Mouse (Mus musculus) hindbrain, embryonic 14.5 days (tissue): Measurements from ENCODE around the gene Emilin1. TPM values are rescaled to one million over a fixed set of nuclear protein-coding genes. Genes with fewer than 3 reads are reported as not detected.

Experiments used
- ATAC-seq: fragments of 200-750 bp; cut with Nextera tagmentation; 2 replicates; pipeline ENCODE4 v1.8.0; 2017; ENCODE audit warnings: moderate number of reproducible peaks, mild to moderate bottlenecking, moderate TSS enrichment, moderate library complexity; ENCODE audit not compliant: low FRiP score
- DNase-seq: peaks from one replicate; pipeline ENCODE4 v3.0.0-alpha.2; 2015; ENCODE audit warnings: low spot score
- H3K27ac ChIP-seq: fragments of 300-500 bp; sonication (generic); 2 replicates; pipeline ENCODE4 v1.5.1; 2014; ENCODE audit warnings: mild to moderate bottlenecking, moderate library complexity
- H3K27me3 ChIP-seq: fragments of 300-500 bp; sonication (generic); 2 replicates; pipeline ENCODE4 v1.6.1; 2014; ENCODE audit warnings: mild to moderate bottlenecking, low read length, mixed read lengths; ENCODE audit not compliant: control insufficient read depth, insufficient read depth
- H3K36me3 ChIP-seq: fragments of 300-500 bp; sonication (generic); replicated peaks from 2 replicates; pipeline ENCODE4 v1.6.1; 2014; ENCODE audit not compliant: control insufficient read depth, insufficient read depth
- H3K4me1 ChIP-seq: fragments of 300-500 bp; sonication (generic); replicated peaks from 2 replicates; pipeline ENCODE4 v1.6.1; 2014; ENCODE audit warnings: antibody characterized with exemption, low read length, mixed read lengths; ENCODE audit not compliant: control insufficient read depth, insufficient read depth
- H3K4me2 ChIP-seq: fragments of 300-500 bp; sonication (generic); replicated peaks from 2 replicates; pipeline ENCODE4 v1.6.1; 2014; ENCODE audit warnings: mild to moderate bottlenecking, moderate library complexity
- H3K4me3 ChIP-seq: fragments of 300-500 bp; sonication (generic); replicated peaks from 2 replicates; pipeline ENCODE4 v1.5.1; 2014; ENCODE audit warnings: mild to moderate bottlenecking, low read length
- H3K9ac ChIP-seq: fragments of 300-500 bp; sonication (generic); 2 replicates; pipeline ENCODE4 v1.6.1; 2014
- H3K9me3 ChIP-seq: fragments of 300-500 bp; sonication (generic); 2 replicates; pipeline ENCODE4 v1.6.1; 2016; ENCODE audit warnings: low read length; ENCODE audit not compliant: control insufficient read depth
- WGBS: fragments of 180-500 bp; shearing (Covaris S2); extraction: QIAGEN DNeasy Blood & Tissue Kit; methylation state at CpG from one replicate; pipeline ENCODE4 v1.1.7; 2014; 5-methylcytosine and 5-hydroxymethylcytosine counted together
- polyA plus RNA-seq: library from polyadenylated mRNA; unstranded; fragments of >200 nt; fragmentation: Nextera tagmentation; extraction: Ambion mirVana; gene quantifications from 2 replicates; pipeline ENCODE4 v1.2.1, GENCODE M21; 2014

Emilin1 gene
- polyA plus RNA-seq, 1 experiment from 2014 or later = 17.1 TPM

DNA sequence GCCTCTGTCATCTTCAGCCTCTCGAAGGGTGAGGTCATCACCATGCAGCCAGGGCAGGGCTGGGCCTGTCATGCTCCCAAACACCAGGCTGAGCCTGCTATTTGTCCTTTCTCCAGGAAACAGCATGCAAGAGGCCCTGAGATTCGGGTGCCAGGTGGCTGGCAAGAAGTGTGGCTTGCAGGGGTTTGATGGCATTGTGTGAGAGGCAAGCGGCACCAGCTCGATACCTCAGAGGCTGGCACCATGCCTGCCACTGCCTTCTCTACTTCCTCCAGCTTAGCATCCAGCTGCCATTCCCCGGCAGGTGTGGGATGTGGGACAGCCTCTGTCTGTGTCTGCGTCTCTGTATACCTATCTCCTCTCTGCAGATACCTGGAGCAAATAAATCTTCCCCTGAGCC lies 17.6 kb downstream of the Emilin1 start:
- no peaks in the 10 kb centered on the region for H3K9me3 ChIP-seq
- no peaks in the 10 kb centered on the region for H3K4me1 ChIP-seq
- H3K9ac ChIP-seq = no peak overlapping the region
- H3K4me2 ChIP-seq = no peak overlapping the region
- no peaks in the 10 kb centered on the region for H3K27me3 ChIP-seq
- no peak overlapping the region for H3K27ac ChIP-seq
- H3K4me3 ChIP-seq = no peak overlapping the region
- WGBS = 76% methylated on average over 6 of the region's 6 CpGs
- no peak for ATAC-seq
- DNase-seq = no peak
- no peaks in the 10 kb centered on the region; the same call in 1 of the 2 replicates for H3K36me3 ChIP-seq

DNA sequence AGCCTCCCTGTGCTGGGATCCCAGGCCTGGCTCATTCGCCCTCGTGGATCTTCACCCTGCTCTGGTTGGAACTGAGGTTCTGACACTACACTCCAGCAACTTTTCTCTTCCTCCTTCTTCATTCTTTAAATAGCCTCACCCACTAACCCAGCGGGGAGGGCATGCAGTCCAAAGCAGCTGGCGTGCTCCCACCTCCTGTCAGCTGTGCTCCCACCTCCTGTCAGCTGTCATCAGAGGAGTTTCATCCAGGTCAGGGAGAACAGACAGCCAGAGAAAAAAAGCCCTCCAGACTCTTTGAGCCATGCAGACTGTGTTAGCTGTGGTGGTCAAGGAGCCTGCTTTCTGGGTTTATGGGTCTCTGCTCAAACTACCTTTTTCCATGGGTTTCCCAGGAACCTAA lies 18.2 kb downstream of the Emilin1 start:
- no peaks in the 10 kb centered on the region; the same call in 1 of the 2 replicates for H3K36me3 ChIP-seq
- no peaks in the 10 kb centered on the region for H3K27me3 ChIP-seq
- no peaks in the 10 kb centered on the region for H3K9me3 ChIP-seq
- 82% methylated on average over 4 of the region's 4 CpGs for WGBS
- no peak for ATAC-seq
- no peak overlapping the region for H3K4me2 ChIP-seq
- H3K4me1 ChIP-seq = no peaks in the 10 kb centered on the region
- no peak overlapping the region for H3K4me3 ChIP-seq
- no peak for DNase-seq
- no peak overlapping the region for H3K27ac ChIP-seq
- no peak overlapping the region for H3K9ac ChIP-seq

DNA sequence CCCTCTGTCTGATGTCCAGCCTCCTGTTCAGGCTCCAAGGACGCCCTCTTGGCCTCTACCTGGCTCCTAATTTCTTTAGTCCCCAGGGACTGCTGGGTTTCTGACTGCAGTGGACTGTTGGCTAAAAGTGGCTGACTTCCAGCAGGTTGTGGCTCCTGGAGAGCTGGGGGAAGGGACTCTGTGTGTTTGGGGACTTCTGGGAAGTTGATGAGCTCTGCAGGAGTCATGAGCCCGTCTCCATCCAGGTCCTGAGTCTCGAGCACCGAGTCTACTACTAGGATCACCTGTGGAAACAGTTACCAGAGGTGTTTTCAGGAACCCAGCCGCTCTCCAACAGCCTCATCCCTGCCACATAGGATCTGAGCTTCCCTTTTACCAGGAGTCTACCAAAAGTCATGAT lies 20.5 kb downstream of the Emilin1 start:
- WGBS = 62% methylated on average over 5 of the region's 5 CpGs
- H3K4me3 ChIP-seq = no peak overlapping the region
- ATAC-seq = no peak
- no peaks in the 10 kb centered on the region for H3K27me3 ChIP-seq
- no peak for DNase-seq
- no peak overlapping the region for H3K9ac ChIP-seq
- H3K27ac ChIP-seq = no peak overlapping the region
- no peaks in the 10 kb centered on the region for H3K4me1 ChIP-seq
- no peaks in the 10 kb centered on the region; the same call in 1 of the 2 replicates for H3K36me3 ChIP-seq
- H3K9me3 ChIP-seq = no peaks in the 10 kb centered on the region
- H3K4me2 ChIP-seq = no peak overlapping the region

DNA sequence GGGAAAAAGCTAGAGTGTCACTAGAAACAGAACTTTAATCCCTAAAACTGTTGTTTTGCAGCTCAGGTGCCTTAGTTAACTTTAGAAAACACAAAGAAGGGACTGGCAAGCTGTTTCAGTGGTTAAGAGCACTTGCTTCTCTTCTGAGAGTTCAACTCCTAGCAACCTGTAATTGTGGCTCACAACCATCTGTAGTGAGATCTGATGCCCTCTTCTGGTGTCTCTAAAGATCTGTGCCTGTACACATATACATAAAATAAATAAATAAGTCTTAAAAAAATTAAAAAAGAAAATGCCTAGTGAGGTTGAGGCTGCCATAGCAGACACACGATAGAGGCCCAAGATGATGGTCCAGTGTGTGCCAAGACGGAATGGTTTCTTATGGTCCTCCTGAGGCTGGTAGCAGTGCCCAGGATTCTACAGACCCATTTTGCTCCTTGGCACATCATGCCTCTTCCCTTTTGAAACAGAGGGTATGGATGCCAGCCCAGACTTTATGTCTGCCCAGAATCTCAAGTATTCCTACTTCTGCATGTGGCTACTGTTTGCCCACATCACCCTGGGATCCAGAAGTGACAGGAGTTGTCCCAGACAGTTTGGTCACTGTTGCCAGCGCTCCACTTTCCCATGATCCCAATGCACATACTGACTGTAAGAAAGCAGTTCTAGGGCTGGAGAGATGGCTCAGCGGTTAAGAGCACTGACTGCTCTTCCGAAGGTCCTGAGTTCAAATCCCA lies 21.7 kb downstream of the Emilin1 start:
- H3K36me3 ChIP-seq = no peaks in the 10 kb centered on the region; the same call in 1 of the 2 replicates
- no peak overlapping the region for H3K4me2 ChIP-seq
- H3K9ac ChIP-seq = no peak overlapping the region
- ATAC-seq (no peak), DNase-seq (no peak)
- WGBS = 89% methylated on average over 5 of the region's 5 CpGs
- no peak overlapping the region for H3K4me3 ChIP-seq
- no peaks in the 10 kb centered on the region for H3K4me1 ChIP-seq
- no peaks in the 10 kb centered on the region for H3K27me3 ChIP-seq
- no peak overlapping the region for H3K27ac ChIP-seq
- no peaks in the 10 kb centered on the region for H3K9me3 ChIP-seq

DNA sequence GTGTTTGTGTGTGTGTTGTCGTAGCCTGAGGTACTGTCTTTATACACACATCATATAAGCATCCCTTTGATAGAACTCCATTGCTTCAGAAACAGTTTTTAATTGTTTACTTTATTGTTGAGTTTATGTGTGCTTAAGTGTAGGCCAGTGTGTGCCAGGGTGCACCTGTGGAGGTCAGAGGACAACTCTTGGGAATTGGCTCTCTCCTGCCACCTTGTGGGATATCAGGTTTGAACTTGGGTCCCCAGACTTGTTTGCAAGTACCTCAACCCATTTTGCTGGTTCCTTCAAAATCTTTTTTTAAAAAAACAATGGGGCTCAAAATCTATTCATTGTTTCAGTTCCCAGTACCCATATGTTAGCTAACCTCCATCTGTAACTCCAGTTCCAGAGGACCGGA lies 29.8 kb downstream of the Emilin1 start:
- no peak for ATAC-seq
- 96% methylated on average over 2 of the region's 2 CpGs for WGBS

DNA sequence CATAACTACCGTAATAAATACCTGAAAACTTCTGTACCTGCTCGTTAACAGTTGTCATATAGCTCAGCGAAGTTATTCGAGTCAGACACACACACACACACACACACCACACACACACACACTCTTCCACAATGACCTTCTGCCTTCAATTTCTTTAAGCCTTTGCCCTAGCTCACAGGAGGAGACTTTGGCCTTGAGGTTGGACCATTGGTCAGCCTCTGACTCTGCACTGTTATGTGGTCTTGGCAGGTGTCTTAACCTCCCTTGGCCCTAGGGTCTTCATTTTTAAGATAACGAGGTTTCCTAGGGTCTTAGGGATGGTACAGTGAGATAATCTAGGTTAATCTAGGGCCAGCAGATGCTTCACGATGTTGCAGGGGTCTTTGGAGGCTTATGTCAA lies 31.1 kb downstream of the Emilin1 start:
- H3K36me3 ChIP-seq = no peaks in the 10 kb centered on the region
- peaks cover 5% of the 10 kb centered on the region; the same call in 1 of the 2 replicates for H3K4me1 ChIP-seq
- H3K4me3 ChIP-seq = peak overlapping the region; percentile 53
- no peaks in the 10 kb centered on the region for H3K27me3 ChIP-seq
- DNase-seq (no peak), ATAC-seq (no peak)
- no peak overlapping the region for H3K9ac ChIP-seq
- H3K4me2 ChIP-seq = peak overlapping the region; percentile 76
- no peaks in the 10 kb centered on the region for H3K9me3 ChIP-seq
- no peak overlapping the region for H3K27ac ChIP-seq
- 88% methylated on average over 6 of the region's 6 CpGs for WGBS

More for the DNA sequence above, 29.8 kb downstream of the Emilin1 start:
- H3K9ac ChIP-seq = no peak overlapping the region
- H3K9me3 ChIP-seq = no peaks in the 10 kb centered on the region
- no peaks in the 10 kb centered on the region for H3K36me3 ChIP-seq
- H3K27ac ChIP-seq = no peak overlapping the region
- no peak for DNase-seq
- no peak overlapping the region for H3K4me2 ChIP-seq
- peaks cover 5% of the 10 kb centered on the region; the same call in 1 of the 2 replicates for H3K4me1 ChIP-seq
- no peak overlapping the region for H3K4me3 ChIP-seq
- H3K27me3 ChIP-seq = no peaks in the 10 kb centered on the region

DNA sequence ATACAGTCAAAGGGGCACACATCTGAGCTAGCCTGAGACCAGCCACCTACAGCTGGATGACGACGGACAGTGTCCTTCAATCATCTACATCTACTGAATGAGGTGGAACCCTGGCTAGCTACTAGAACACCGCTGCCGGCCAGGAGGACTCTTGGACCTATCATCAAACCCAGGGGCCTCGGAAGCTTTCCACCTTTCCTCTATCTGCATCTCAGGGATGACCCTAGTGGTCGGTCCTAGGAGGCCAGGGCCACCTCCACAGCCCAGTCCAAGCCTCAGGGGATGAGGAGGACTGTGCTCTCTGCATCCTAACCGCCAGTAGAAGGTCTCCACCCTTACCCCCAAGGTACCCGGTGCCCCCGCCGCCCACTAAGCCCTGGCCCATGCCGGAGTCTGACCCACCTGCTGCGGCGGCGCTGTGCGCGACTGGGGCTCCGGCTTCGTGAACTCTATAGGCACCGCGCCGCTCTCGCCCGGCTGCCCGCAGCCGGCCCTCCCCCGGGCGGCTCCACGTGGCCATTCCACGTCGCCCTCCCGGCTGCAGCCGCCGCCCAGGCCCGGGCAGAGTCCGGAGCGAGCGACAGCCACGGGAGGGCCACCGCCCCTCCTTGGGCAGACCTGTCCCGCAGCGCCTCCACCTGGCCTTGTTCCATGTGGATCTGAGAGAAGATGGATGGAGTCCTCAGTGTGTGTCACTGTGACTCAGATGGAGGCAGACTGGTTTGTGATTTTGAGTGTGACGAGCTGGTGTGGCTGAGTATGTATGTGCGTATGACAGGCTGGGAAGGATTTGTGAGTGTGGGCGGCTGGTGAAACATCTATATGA lies 32.0 kb downstream of the Emilin1 start, which contains the start of gene Cgref1:
Gene Cgref1, minus strand, starts transcription at position 636 of the 826 bp plus-strand sequence.
- H3K36me3 ChIP-seq = no peaks in the 10 kb centered on the region
- H3K27me3 ChIP-seq = no peaks in the 10 kb centered on the region
- DNase-seq = peak; percentile 69
- peaks cover 8% of the 10 kb centered on the region for H3K4me1 ChIP-seq
- H3K9ac ChIP-seq = peak within 1 kb of the TSS; percentile 69
- H3K9me3 ChIP-seq = no peaks in the 10 kb centered on the region
- peak within 1 kb of the TSS; percentile 53 for H3K4me3 ChIP-seq
- 0 out of 2 replicates have a peak within 1 kb of the TSS, but pooled peaks have one; percentile 6 for H3K27ac ChIP-seq
- H3K4me2 ChIP-seq = peak within 1 kb of the TSS; percentile 76
- ATAC-seq = peak; percentile 63
- 5% methylated on average over 44 of the region's 44 CpGs for WGBS

DNA sequence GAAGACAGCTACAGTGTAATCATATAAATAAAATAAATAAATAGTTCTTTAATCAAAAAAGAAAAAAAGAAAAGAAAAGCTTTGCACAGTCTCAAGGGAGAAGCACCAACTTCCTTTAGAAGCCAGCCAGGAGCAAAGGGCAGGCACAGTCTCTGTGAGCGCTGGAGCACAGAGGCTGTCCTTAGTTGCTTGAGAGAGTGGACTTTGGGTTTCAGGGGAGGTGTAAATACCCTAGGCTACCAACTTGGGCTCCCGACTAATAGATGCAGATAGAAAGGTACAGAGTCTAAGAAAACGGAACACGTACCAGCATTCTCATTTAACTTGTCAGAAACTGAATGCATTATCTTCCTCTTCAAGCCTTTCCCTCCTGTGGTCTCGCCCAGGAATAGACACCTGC lies 35.4 kb downstream of the Emilin1 start:
- Histone ChIP-seq H3K4me2 (no peak overlapping the region), H3K36me3 (peaks cover 21% of the 10 kb centered on the region), H3K4me3 (no peak overlapping the region), H3K27me3 (no peaks in the 10 kb centered on the region), H3K4me1 (peaks cover 15% of the 10 kb centered on the region), H3K27ac (no peak overlapping the region), H3K9ac (no peak overlapping the region), H3K9me3 (no peaks in the 10 kb centered on the region)
- no peak for ATAC-seq
- WGBS = 77% methylated on average over 5 of the region's 5 CpGs
- DNase-seq = no peak

DNA sequence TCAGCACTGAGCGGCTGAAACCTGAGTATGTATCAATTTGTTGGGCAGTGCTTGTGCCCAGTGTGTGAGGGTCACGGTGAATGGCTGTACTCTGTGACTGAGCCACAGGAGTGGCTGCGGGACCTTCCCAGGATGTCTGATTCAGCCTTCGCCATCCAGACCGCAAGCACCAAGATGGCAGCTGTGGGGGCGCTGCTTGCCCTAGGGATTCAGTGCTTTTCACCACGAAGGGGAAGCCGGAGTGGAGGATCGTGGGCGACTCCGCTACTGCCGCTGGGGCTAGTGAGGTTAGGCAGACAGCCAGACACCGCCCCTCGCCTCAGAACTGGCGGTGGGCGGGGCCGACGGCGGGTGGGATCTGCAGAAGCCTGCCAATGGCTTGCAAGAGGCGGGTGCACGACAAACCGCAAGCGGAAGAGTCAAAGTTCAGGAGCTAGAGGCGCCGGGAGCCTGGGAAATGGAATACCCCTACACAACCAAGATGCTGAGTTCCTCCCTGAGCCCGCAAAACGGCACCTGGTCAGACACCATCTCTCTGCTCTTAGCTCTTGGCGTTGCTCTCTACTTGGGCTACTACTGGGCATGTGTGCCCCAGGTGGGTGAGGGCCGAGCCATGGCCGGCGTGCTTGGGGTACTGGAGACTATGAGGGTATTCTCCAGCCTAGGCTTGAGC lies 36.6 kb downstream of the Emilin1 start:
- H3K27me3 ChIP-seq = no peaks in the 10 kb centered on the region
- H3K36me3 ChIP-seq = peaks cover 33% of the 10 kb centered on the region
- DNase-seq = peak; percentile 89
- H3K27ac ChIP-seq = peak overlapping the region; percentile 74
- ATAC-seq = peak; percentile 88
- no peaks in the 10 kb centered on the region for H3K9me3 ChIP-seq
- peak overlapping the region; percentile 45 for H3K4me3 ChIP-seq
- WGBS = 0% methylated on average over 31 of the region's 31 CpGs
- H3K4me2 ChIP-seq = peak overlapping the region; percentile 93
- H3K4me1 ChIP-seq = peaks cover 10% of the 10 kb centered on the region
- H3K9ac ChIP-seq = peak overlapping the region; percentile 63
